Mouse (Mus musculus) thymus, postnatal 0 days (tissue): ENCODE data around the gene Sar1a. TPM values are rescaled to one million over a fixed set of nuclear protein-coding genes. Genes with fewer than 3 reads are reported as not detected.
A peak's percentile ranks its signal among the peaks of the same experiment; 100 is the strongest.

Experiments used
- DNase-seq: peaks from one replicate; pipeline ENCODE4 v3.0.0-alpha.2; 2015; ENCODE audit warnings: low spot score
- polyA plus RNA-seq: library from polyadenylated mRNA; unstranded; fragments of >200 nt; fragmentation: Nextera tagmentation; extraction: Ambion mirVana; gene quantifications from 2 replicates; pipeline ENCODE4 v1.2.1, GENCODE M21; 2015

Gene Sar1a
- polyA plus RNA-seq: 154 and 163 TPM in 2 replicates

- DNase-seq: peak; percentile 98
Measured at GRCm38 (mm10) chr10:61680015-61680913, at the start of gene Sar1a. TSS of gene Sar1a (plus strand) at chr10:61680299.

- no peak for DNase-seq
Measured at GRCm38 (mm10) chr10:61632445-61632844, 47.7 kb upstream of the Sar1a start.

GRCm38 (mm10) chr10:61637055-61637454 lies 43.0 kb upstream of the Sar1a start:
- no peak for DNase-seq

GRCm38 (mm10) chr10:61640363-61640762 lies 39.7 kb upstream of the Sar1a start:
- DNase-seq: no peak

GRCm38 (mm10) chr10:61646557-61646956 lies 33.5 kb upstream of the Sar1a start:
- DNase-seq: no peak

- DNase-seq: peak; percentile 85
Measured at GRCm38 (mm10) chr10:61647790-61648736, 32.0 kb upstream of the Sar1a start, which contains the start of gene Ppa1. TSS of gene Ppa1 (plus strand) at chr10:61648552.

GRCm38 (mm10) chr10:61648737-61649645 lies 31.1 kb upstream of the Sar1a start:
- DNase-seq: peak; percentile 16

- no peak for DNase-seq
Measured at GRCm38 (mm10) chr10:61654105-61654504, 26.0 kb upstream of the Sar1a start.

GRCm38 (mm10) chr10:61654691-61655090 lies 25.4 kb upstream of the Sar1a start:
- DNase-seq: no peak

- no peak for DNase-seq
Measured at GRCm38 (mm10) chr10:61655188-61655587, 24.9 kb upstream of the Sar1a start.

- no peak for DNase-seq
Measured at GRCm38 (mm10) chr10:61656928-61657882, 22.9 kb upstream of the Sar1a start.

GRCm38 (mm10) chr10:61657985-61658384 lies 22.1 kb upstream of the Sar1a start:
- peak; percentile 73 for DNase-seq

- DNase-seq: no peak
Measured at GRCm38 (mm10) chr10:61661887-61662286, 18.2 kb upstream of the Sar1a start.

- DNase-seq: no peak
Measured at GRCm38 (mm10) chr10:61662391-61662988, 17.6 kb upstream of the Sar1a start.

- DNase-seq: no peak
Measured at GRCm38 (mm10) chr10:61665111-61665510, 15.0 kb upstream of the Sar1a start.

GRCm38 (mm10) chr10:61665651-61666050 lies 14.4 kb upstream of the Sar1a start:
- no peak for DNase-seq

- no peak for DNase-seq
Measured at GRCm38 (mm10) chr10:61669289-61669688, 10.8 kb upstream of the Sar1a start.

GRCm38 (mm10) chr10:61669896-61670295 lies 10.2 kb upstream of the Sar1a start:
- DNase-seq: no peak

GRCm38 (mm10) chr10:61670758-61671157 lies 9.3 kb upstream of the Sar1a start:
- DNase-seq: no peak
